Mouse (Mus musculus) spleen, adult 2 months (tissue): ENCODE results near the gene Cd8a.

Experiments used
- CTCF ChIP-seq: fragments of 200-500 bp; IDR thresholded peaks from 2 replicates; pipeline ENCODE4 v1.5.1; 2011; ENCODE audit warnings: mild to moderate bottlenecking, inconsistent platforms; ENCODE audit not compliant: insufficient read depth, insufficient read length, insufficient replicate concordance; ENCODE audit errors: extremely low read depth
- POLR2A ChIP-seq: fragments of 200-500 bp; IDR thresholded peaks from 2 replicates; pipeline ENCODE4 v1.6.1; 2011; ENCODE audit warnings: low read depth, low read length, inconsistent platforms

GRCm38 (mm10) chr6:71333031-71333430 lies 40.2 kb upstream of the Cd8a start:
- TF ChIP-seq POLR2A (no peak), CTCF (no peak)
